Mouse (Mus musculus) stomach, postnatal 0 days (tissue): Measurements from ENCODE around the gene Clca3a2.

Source experiments
- CTCF ChIP-seq: IDR thresholded peaks from 2 replicates; pipeline ENCODE4 v1.5.1; 2016; ENCODE audit warnings: antibody characterized with exemption, low read depth, mild to moderate bottlenecking, moderate library complexity
- EP300 ChIP-seq: optimal IDR thresholded peaks from 2 replicates; pipeline ENCODE3; 2016; ENCODE audit warnings: antibody characterized with exemption

DNA sequence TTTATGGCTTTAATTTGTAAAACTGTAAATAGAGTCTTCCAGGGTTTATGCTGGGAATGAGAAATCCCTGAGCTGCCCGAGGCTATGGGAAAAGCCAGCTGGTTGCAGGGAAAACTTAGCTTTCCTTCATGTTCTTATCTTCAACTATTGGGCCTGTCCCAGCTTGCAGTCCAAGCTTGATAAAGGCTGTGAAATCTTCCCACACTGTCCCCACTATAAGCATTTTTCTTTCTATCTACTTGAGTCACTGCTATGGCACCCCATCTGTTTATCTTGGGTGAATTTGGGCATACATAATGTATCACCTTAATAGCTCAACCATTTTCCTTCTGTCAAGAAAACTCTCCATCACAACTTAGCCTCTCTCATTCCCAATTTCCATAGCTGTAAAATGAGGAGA is 1.3 kb upstream of the Clca3a2 start:
- TF ChIP-seq CTCF (no peak), EP300 (no peak)
